Mouse (Mus musculus) liver, embryonic 14.5 days (tissue): ENCODE results near the gene Smg1. TPM values are rescaled to one million over a fixed set of nuclear protein-coding genes. Genes with fewer than 3 reads are reported as not detected.

Experiments
- ATAC-seq: fragments of 200-750 bp; cut with Nextera tagmentation; 2 replicates; pipeline ENCODE4 v1.8.0; 2017; ENCODE audit warnings: moderate number of reproducible peaks, mild to moderate bottlenecking, moderate library complexity; ENCODE audit not compliant: insufficient read depth
- DNase-seq, 3 experiments: peaks; one replicate each; pipeline ENCODE4 v3.0.0-alpha.2; 2012 to 2013; ENCODE audit warnings: low read depth in 3 of 3, low spot score in 3 of 3
- H3K27ac ChIP-seq: fragments of 300-500 bp; sonication (generic); 2 replicates; pipeline ENCODE4 v1.5.1; 2014; ENCODE audit warnings: moderate library complexity, mild to moderate bottlenecking, control low read depth, inconsistent platforms
- H3K27me3 ChIP-seq: fragments of 300-500 bp; sonication (generic); 2 replicates; pipeline ENCODE4 v1.6.1; 2014; ENCODE audit warnings: mild to moderate bottlenecking, low read length, moderate library complexity; ENCODE audit not compliant: control insufficient read depth, insufficient read depth
- H3K36me3 ChIP-seq: fragments of 300-500 bp; sonication (generic); replicated peaks from 2 replicates; pipeline ENCODE4 v1.6.1; 2014; ENCODE audit warnings: low read depth; ENCODE audit not compliant: control insufficient read depth, insufficient read depth
- H3K4me1 ChIP-seq, 2 experiments: fragments of 200-500 bp in 1 of 2; fragments of 300-500 bp in 1 of 2; sonication (generic) in 1 of 2; replicated peaks; 2 replicates each; pipeline ENCODE4 v1.6.1; 2012 to 2014; ENCODE audit warnings: antibody characterized with exemption in 1 of 2, inconsistent platforms in 1 of 2, low read length in 1 of 2; ENCODE audit not compliant: control insufficient read depth in 2 of 2, insufficient read depth in 2 of 2
- H3K4me2 ChIP-seq: fragments of 300-500 bp; sonication (generic); 2 replicates; pipeline ENCODE4 v1.6.1; 2014; ENCODE audit warnings: low read depth, mild to moderate bottlenecking, control low read depth, moderate library complexity
- H3K4me3 ChIP-seq, 2 experiments: fragments of 200-500 bp in 1 of 2; fragments of 300-500 bp in 1 of 2; sonication (generic) in 1 of 2; 2 replicates each; pipeline ENCODE4 v1.5.1; 2012 to 2014; ENCODE audit warnings: low read depth in 2 of 2, low read length in 2 of 2, mild to moderate bottlenecking in 2 of 2, control low read depth in 1 of 2, inconsistent platforms in 1 of 2, moderate library complexity in 1 of 2; ENCODE audit not compliant: insufficient read depth in 1 of 2
- H3K9ac ChIP-seq: fragments of 300-500 bp; sonication (generic); replicated peaks from 2 replicates; pipeline ENCODE4 v1.6.1; 2014; ENCODE audit warnings: mild to moderate bottlenecking, control low read depth, moderate library complexity
- H3K9me3 ChIP-seq: fragments of 300-500 bp; sonication (generic); 2 replicates; pipeline ENCODE4 v1.6.1; 2016; ENCODE audit warnings: low read length, mixed read lengths; ENCODE audit not compliant: control insufficient read depth
- CTCF ChIP-seq: IDR thresholded peaks from 2 replicates; pipeline ENCODE4 v1.5.1; 2016; ENCODE audit warnings: antibody characterized with exemption, low read depth, control low read depth
- EP300 ChIP-seq: IDR thresholded peaks from 2 replicates; pipeline ENCODE4 v1.6.1; 2016; ENCODE audit warnings: antibody characterized with exemption, low read depth
- WGBS: fragments of 180-500 bp; shearing (Covaris S2); extraction: QIAGEN DNeasy Blood & Tissue Kit; methylation state at CpG from one replicate; pipeline ENCODE4 v1.1.7; 2014; ENCODE audit not compliant: insufficient replicate concordance; 5-methylcytosine and 5-hydroxymethylcytosine counted together
- polyA plus RNA-seq, 2 experiments: library from polyadenylated mRNA; depleted of rRNA in 1 of 2; stranded (reverse) in 1 of 2; unstranded in 1 of 2; fragments of >200 nt; fragmentation: Nextera tagmentation in 1 of 2; extraction: Ambion mirVana in 1 of 2; gene quantifications; 2 replicates each; pipeline versions ENCODE4 v1.2.1 to v1.2.3; 2012 to 2014

The Smg1 gene
- polyA plus RNA-seq, 2 experiments = 5.7 to 10.5 TPM

GRCm38 (mm10) chr7:118115533-118115876 lies 128.0 kb downstream of the Smg1 start:
- peak overlapping the region; percentile 81 for H3K4me2 ChIP-seq
- peak overlapping the region; percentile 98 for H3K9ac ChIP-seq
- ATAC-seq = peak; percentile 51
- peak overlapping the region; percentile 56 for H3K27ac ChIP-seq
- H3K27me3 ChIP-seq = no peaks in the 10 kb centered on the region
- no peaks in the 10 kb centered on the region for H3K9me3 ChIP-seq
- H3K4me1 ChIP-seq = peaks cover 17 to 35% of the 10 kb centered on the region in 2 experiments
- no peak for TF ChIP-seq EP300
- no peak for TF ChIP-seq CTCF
- DNase-seq = peak in 1 of 3 experiments; percentile 31
- WGBS = under 1% methylated on average over 20 of the region's 20 CpGs
- H3K36me3 ChIP-seq = peaks cover 68% of the 10 kb centered on the region
- H3K4me3 ChIP-seq = peak overlapping the region; percentile 99 to 100

DNA sequence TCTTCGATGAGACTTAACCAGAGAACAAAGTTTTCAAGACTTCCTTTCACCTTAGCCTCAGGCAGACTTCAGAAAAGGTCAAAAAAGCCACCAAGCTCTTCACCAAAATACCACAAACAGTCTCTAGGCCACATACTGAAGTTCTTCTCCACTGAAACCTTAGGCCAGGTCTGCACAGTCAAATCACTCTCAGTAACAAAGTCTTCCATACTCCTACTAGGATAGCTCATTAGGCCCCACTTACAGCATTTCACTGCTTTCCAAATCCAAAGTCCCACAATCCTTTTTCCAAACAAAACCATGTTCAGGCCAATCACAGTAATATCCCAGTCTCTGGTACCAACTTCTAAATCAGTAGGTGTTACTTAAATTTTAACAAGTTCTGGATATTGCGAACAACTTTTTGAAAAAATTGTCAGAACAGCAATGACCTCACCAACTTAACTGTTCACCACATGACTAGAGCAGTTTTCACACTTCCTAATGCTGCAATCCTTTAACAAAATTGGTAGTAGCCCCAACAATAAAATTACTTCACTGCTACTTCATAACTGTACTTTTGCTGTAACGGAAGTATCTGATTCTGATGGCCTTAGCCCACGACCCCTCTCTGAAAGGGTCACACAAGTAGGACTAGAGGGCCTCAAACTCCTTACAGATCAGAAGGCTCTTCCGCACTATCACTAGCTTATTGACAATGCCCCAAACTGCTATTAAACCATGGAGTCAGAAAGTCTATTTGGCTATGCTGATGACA lies 129.8 kb downstream of the Smg1 start:
- 36% methylated on average over 5 of the region's 5 CpGs for WGBS
- Histone ChIP-seq H3K4me3 (peak overlapping the region; percentile 99 to 100), H3K4me1 (peaks cover 17 to 35% of the 10 kb centered on the region in 2 experiments), H3K4me2 (peak overlapping the region; percentile 81), H3K9ac (peak overlapping the region; percentile 98), H3K36me3 (peaks cover 68% of the 10 kb centered on the region), H3K27me3 (no peaks in the 10 kb centered on the region), H3K27ac (peak overlapping the region; percentile 54), H3K9me3 (no peaks in the 10 kb centered on the region)
- ATAC-seq (no peak), DNase-seq (no peak)
- TF ChIP-seq EP300 = no peak
- no peak for TF ChIP-seq CTCF

GRCm38 (mm10) chr7:118111128-118111527 lies 132.3 kb downstream of the Smg1 start:
- Histone ChIP-seq H3K27ac (no peak overlapping the region), H3K4me1 (peaks cover 17 to 35% of the 10 kb centered on the region in 2 experiments)
- no peak for DNase-seq

DNA sequence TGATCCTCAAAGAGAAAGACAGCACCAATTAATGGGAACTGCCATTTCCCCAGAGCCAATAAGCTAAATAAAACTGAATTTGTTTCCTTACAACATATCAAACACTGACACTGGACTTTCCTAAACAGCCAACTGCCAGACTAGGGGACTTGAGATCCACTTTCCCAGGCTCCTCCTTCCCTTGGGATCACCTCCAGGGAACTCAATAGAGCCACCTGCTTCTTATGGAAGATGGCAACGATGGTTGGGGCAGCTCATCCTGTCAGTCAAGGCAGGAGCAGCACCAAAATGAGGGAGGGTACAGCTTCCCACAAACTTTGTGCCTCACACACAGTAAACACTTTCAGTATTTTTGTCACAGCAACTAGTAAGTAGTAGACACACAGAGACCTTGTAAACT lies 135.8 kb downstream of the Smg1 start:
- peaks cover 82% of the 10 kb centered on the region for H3K36me3 ChIP-seq
- H3K9me3 ChIP-seq = no peaks in the 10 kb centered on the region
- H3K4me3 ChIP-seq = no peak overlapping the region
- no peaks in the 10 kb centered on the region for H3K27me3 ChIP-seq
- DNase-seq (no peak), ATAC-seq (no peak)
- H3K4me2 ChIP-seq = no peak overlapping the region
- H3K4me1 ChIP-seq = peaks cover 21 to 46% of the 10 kb centered on the region in 2 experiments
- 70% methylated on average over 1 of the region's 1 CpGs for WGBS
- TF ChIP-seq EP300 (no peak), CTCF (no peak)
- H3K9ac ChIP-seq = no peak overlapping the region
- no peak overlapping the region for H3K27ac ChIP-seq

More at GRCm38 (mm10) chr7:118111128-118111527, 132.3 kb downstream of the Smg1 start:
- WGBS = 57% methylated on average over 3 of the region's 3 CpGs
- Histone ChIP-seq H3K4me2 (peak overlapping the region; percentile 81), H3K4me3 (peak overlapping the region; percentile 13 to 29), H3K36me3 (peaks cover 88% of the 10 kb centered on the region), H3K9me3 (no peaks in the 10 kb centered on the region), H3K9ac (peak overlapping the region; percentile 19), H3K27me3 (no peaks in the 10 kb centered on the region)
- TF ChIP-seq EP300 = no peak
- no peak for TF ChIP-seq CTCF
- no peak for ATAC-seq

DNA sequence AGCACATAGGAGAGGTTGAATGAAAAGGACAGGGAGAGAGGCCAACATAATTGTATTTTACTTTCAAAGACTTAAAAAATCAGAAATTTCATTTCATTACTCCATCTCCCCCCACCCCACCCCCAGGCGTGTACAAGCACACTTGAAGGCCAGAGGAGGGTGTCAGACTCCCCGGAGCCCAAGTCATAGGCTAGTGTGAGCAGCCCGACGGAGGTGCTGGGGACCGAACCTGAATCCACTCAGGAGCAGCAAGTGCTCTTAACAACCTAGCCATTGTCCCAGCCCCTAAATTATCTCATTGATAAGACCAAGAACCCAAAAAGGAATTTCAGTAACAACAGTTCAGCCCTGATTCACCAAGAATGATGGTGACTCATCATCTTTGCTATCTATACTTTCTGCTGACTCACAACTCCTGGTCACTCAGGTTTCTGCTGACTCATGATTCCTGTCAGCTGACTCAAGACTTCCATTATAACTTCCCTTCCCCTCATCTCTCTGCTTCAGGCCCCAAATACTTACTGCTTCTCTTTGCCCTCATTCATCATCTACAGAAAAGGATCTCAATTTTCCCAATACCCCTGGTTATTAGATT lies 138.9 kb downstream of the Smg1 start:
- Histone ChIP-seq H3K27ac (peak overlapping the region; percentile 86), H3K4me2 (peak overlapping the region; percentile 41), H3K4me3 (no peak overlapping the region), H3K4me1 (peaks cover 18 to 33% of the 10 kb centered on the region in 2 experiments), H3K9me3 (no peaks in the 10 kb centered on the region), H3K36me3 (peaks cover 51% of the 10 kb centered on the region), H3K27me3 (no peaks in the 10 kb centered on the region), H3K9ac (no peak overlapping the region; the same call in 1 of the 2 replicates)
- 53% methylated on average over 5 of the region's 5 CpGs for whole genome bisulfite sequencing
- TF ChIP-seq EP300 (peak; percentile 75), CTCF (no peak)
- ATAC-seq = peak; percentile 60; the same call in 1 of the 2 replicates
- DNase-seq = peak; percentile 78 to 86 (median 83)
